Mouse (Mus musculus) neural tube, embryonic 13.5 days (tissue): ENCODE measurements around the gene Gm45618. TPM values are rescaled to one million over a fixed set of nuclear protein-coding genes. Genes with fewer than 3 reads are reported as not detected.
"Not testable (repeated sequence)": the region's sequence is repeated elsewhere in the genome, so short reads cannot be mapped to it uniquely, and the experiment has no call there.

Experiments
- ATAC-seq: fragments of 200-750 bp; cut with Nextera tagmentation; 2 replicates; pipeline ENCODE4 v1.8.0; 2017; ENCODE audit warnings: low read depth, mild to moderate bottlenecking, moderate TSS enrichment, moderate library complexity
- H3K27ac ChIP-seq: fragments of 300-500 bp; sonication (generic); replicated peaks from 2 replicates; pipeline ENCODE4 v1.5.1; 2015; ENCODE audit warnings: moderate library complexity, mild to moderate bottlenecking, inconsistent platforms
- H3K27me3 ChIP-seq: fragments of 300-500 bp; sonication (generic); 2 replicates; pipeline ENCODE4 v1.6.1; 2015; ENCODE audit warnings: mild to moderate bottlenecking, inconsistent platforms
- H3K36me3 ChIP-seq: fragments of 300-500 bp; sonication (generic); 2 replicates; pipeline ENCODE4 v1.6.1; 2015; ENCODE audit warnings: mild to moderate bottlenecking, inconsistent platforms
- H3K4me1 ChIP-seq: fragments of 300-500 bp; sonication (generic); replicated peaks from 2 replicates; pipeline ENCODE4 v1.6.1; 2015; ENCODE audit warnings: inconsistent platforms
- H3K4me2 ChIP-seq: fragments of 300-500 bp; sonication (generic); 2 replicates; pipeline ENCODE4 v1.6.1; 2015; ENCODE audit warnings: inconsistent platforms, mild to moderate bottlenecking, moderate library complexity
- H3K4me3 ChIP-seq: fragments of 300-500 bp; sonication (generic); 2 replicates; pipeline ENCODE4 v1.5.1; 2015; ENCODE audit warnings: mild to moderate bottlenecking, inconsistent platforms
- H3K9ac ChIP-seq: fragments of 300-500 bp; sonication (generic); 2 replicates; pipeline ENCODE4 v1.6.1; 2015; ENCODE audit warnings: moderate library complexity, mild to moderate bottlenecking, inconsistent platforms
- H3K9me3 ChIP-seq: fragments of 300-500 bp; sonication (generic); 2 replicates; pipeline ENCODE4 v1.6.1; 2016; ENCODE audit warnings: inconsistent platforms
- WGBS: fragments of 180-500 bp; shearing (Covaris S2); methylation state at CpG from one replicate; pipeline ENCODE4 v1.1.7; 2015; 5-methylcytosine and 5-hydroxymethylcytosine counted together
- polyA plus RNA-seq: library from polyadenylated mRNA; unstranded; fragments of >200 nt; fragmentation: Nextera tagmentation; extraction: Ambion mirVana; gene quantifications from 2 replicates; pipeline ENCODE4 v1.2.1, GENCODE M21; 2015

Gm45618 gene
- polyA plus RNA-seq, 1 experiment from 2014 or later = not detected

GRCm38 (mm10) chr7:142135934-142136333, 15.4 kb upstream of the Gm45618 start, which contains the start of gene Gm39115:
Gm39115 (minus strand) TSS chr7:142136034.
- H3K4me2 ChIP-seq, H3K9ac ChIP-seq, H3K4me3 ChIP-seq, H3K4me1 ChIP-seq, H3K27me3 ChIP-seq, H3K9me3 ChIP-seq, H3K27ac ChIP-seq, ATAC-seq, H3K36me3 ChIP-seq: not testable (repeated sequence)
- WGBS = 53% methylated on average over 2 of the region's 2 CpGs

GRCm38 (mm10) chr7:142134206-142134995, 13.9 kb upstream of the Gm45618 start:
- 62% methylated on average over 4 of the region's 4 CpGs for WGBS
- no peaks in the 10 kb centered on the region for H3K9me3 ChIP-seq
- no peak for ATAC-seq

GRCm38 (mm10) chr7:142128843-142129242, 8.3 kb upstream of the Gm45618 start:
- Histone ChIP-seq H3K4me3 (no peak overlapping the region), H3K27me3 (no peaks in the 10 kb centered on the region), H3K9me3 (no peaks in the 10 kb centered on the region), H3K4me2 (no peak overlapping the region), H3K36me3 (no peaks in the 10 kb centered on the region), H3K9ac (no peak overlapping the region), H3K27ac (no peak overlapping the region), H3K4me1 (no peaks in the 10 kb centered on the region)
- 65% methylated on average over 4 of the region's 4 CpGs for WGBS
- ATAC-seq = no peak

More at GRCm38 (mm10) chr7:142134206-142134995, 13.9 kb upstream of the Gm45618 start:
- Histone ChIP-seq H3K36me3 (no peaks in the 10 kb centered on the region), H3K27ac (no peak overlapping the region), H3K9ac (no peak overlapping the region), H3K4me2 (no peak overlapping the region), H3K27me3 (no peaks in the 10 kb centered on the region), H3K4me3 (no peak overlapping the region), H3K4me1 (no peaks in the 10 kb centered on the region)

- Histone ChIP-seq H3K4me3 (no peak overlapping the region), H3K9ac (no peak overlapping the region), H3K9me3 (no peaks in the 10 kb centered on the region), H3K27ac (no peak overlapping the region), H3K4me2 (no peak overlapping the region), H3K27me3 (no peaks in the 10 kb centered on the region), H3K36me3 (no peaks in the 10 kb centered on the region), H3K4me1 (no peaks in the 10 kb centered on the region)
- ATAC-seq = no peak
- 21% methylated on average over 5 of the region's 5 CpGs for WGBS
Measured at GRCm38 (mm10) chr7:142119632-142120031, 897 bp downstream of the Gm45618 start.

- Histone ChIP-seq H3K4me1 (no peaks in the 10 kb centered on the region), H3K27ac (no peak overlapping the region), H3K4me2 (no peak overlapping the region), H3K36me3 (no peaks in the 10 kb centered on the region), H3K4me3 (no peak overlapping the region), H3K9me3 (no peaks in the 10 kb centered on the region), H3K9ac (no peak overlapping the region), H3K27me3 (no peaks in the 10 kb centered on the region)
- ATAC-seq = no peak
- WGBS = 61% methylated on average over 5 of the region's 5 CpGs
Measured at GRCm38 (mm10) chr7:142104747-142105146, 15.8 kb downstream of the Gm45618 start.

- Histone ChIP-seq H3K27ac (no peak overlapping the region), H3K4me3 (no peak overlapping the region), H3K9me3 (no peaks in the 10 kb centered on the region), H3K4me1 (peaks cover 32% of the 10 kb centered on the region), H3K9ac (0 out of 2 replicates have a peak overlapping the region, but pooled peaks have one; percentile 31), H3K4me2 (peak overlapping the region; percentile 28), H3K36me3 (no peaks in the 10 kb centered on the region), H3K27me3 (peaks cover 14% of the 10 kb centered on the region)
- 10% methylated on average over 9 of the region's 9 CpGs for WGBS
- no peak for ATAC-seq
Measured at GRCm38 (mm10) chr7:142097776-142098175, 22.8 kb downstream of the Gm45618 start.

GRCm38 (mm10) chr7:142096701-142097100, 23.8 kb downstream of the Gm45618 start:
- no peaks in the 10 kb centered on the region for H3K9me3 ChIP-seq
- peaks cover 14% of the 10 kb centered on the region for H3K27me3 ChIP-seq
- H3K4me1 ChIP-seq = peaks cover 43% of the 10 kb centered on the region
- 0 out of 2 replicates have a peak overlapping the region, but pooled peaks have one; percentile 89 for H3K4me3 ChIP-seq
- 0 out of 2 replicates have a peak overlapping the region, but pooled peaks have one; percentile 22 for H3K9ac ChIP-seq
- WGBS = 76% methylated on average over 4 of the region's 4 CpGs
- H3K27ac ChIP-seq = no peak overlapping the region
- H3K36me3 ChIP-seq = no peaks in the 10 kb centered on the region
- H3K4me2 ChIP-seq = peak overlapping the region; percentile 85
- no peak for ATAC-seq

GRCm38 (mm10) chr7:142095183-142095931, 25.2 kb downstream of the Gm45618 start, which contains the start of gene Dusp8:
Dusp8 (minus strand) TSS chr7:142095843.
- Histone ChIP-seq H3K9me3 (no peaks in the 10 kb centered on the region), H3K27ac (peak within 1 kb of the TSS; percentile 96), H3K36me3 (no peaks in the 10 kb centered on the region), H3K4me2 (peak within 1 kb of the TSS; percentile 85), H3K9ac (peak within 1 kb of the TSS; percentile 99), H3K4me3 (peak within 1 kb of the TSS; percentile 89), H3K4me1 (peaks cover 56% of the 10 kb centered on the region), H3K27me3 (peaks cover 14% of the 10 kb centered on the region)
- WGBS = under 1% methylated on average over 62 of the region's 63 CpGs
- peak; percentile 79 for ATAC-seq

- Histone ChIP-seq H3K4me1 (peaks cover 64% of the 10 kb centered on the region), H3K9me3 (no peaks in the 10 kb centered on the region), H3K4me2 (peak overlapping the region; percentile 85), H3K4me3 (peak overlapping the region; percentile 89), H3K27me3 (peaks cover 14% of the 10 kb centered on the region), H3K27ac (peak overlapping the region; percentile 96), H3K36me3 (0 out of 2 replicates have a peak, but pooled peaks cover 3% of the 10 kb centered on the region), H3K9ac (peak overlapping the region; percentile 99)
- ATAC-seq = peak; percentile 25
- under 1% methylated on average over 87 of the region's 89 CpGs for WGBS
Measured at GRCm38 (mm10) chr7:142094301-142095143, 26.0 kb downstream of the Gm45618 start.

- H3K4me3 ChIP-seq = peak overlapping the region; percentile 89
- H3K9ac ChIP-seq = peak overlapping the region; percentile 99
- peak overlapping the region; percentile 85 for H3K4me2 ChIP-seq
- H3K27ac ChIP-seq = peak overlapping the region; percentile 96
- no peak for ATAC-seq
- H3K36me3 ChIP-seq = 0 out of 2 replicates have a peak, but pooled peaks cover 3% of the 10 kb centered on the region
- peaks cover 72% of the 10 kb centered on the region for H3K4me1 ChIP-seq
- H3K9me3 ChIP-seq = no peaks in the 10 kb centered on the region
- 21% methylated on average over 6 of the region's 6 CpGs for WGBS
- peaks cover 14% of the 10 kb centered on the region for H3K27me3 ChIP-seq
Measured at GRCm38 (mm10) chr7:142093696-142094240, 26.8 kb downstream of the Gm45618 start.

GRCm38 (mm10) chr7:142092991-142093390, 27.5 kb downstream of the Gm45618 start:
- peak overlapping the region; percentile 85 for H3K4me2 ChIP-seq

More at GRCm38 (mm10) chr7:142092991-142093390, 27.5 kb downstream of the Gm45618 start:
- peaks cover 14% of the 10 kb centered on the region for H3K27me3 ChIP-seq
- H3K9me3 ChIP-seq = no peaks in the 10 kb centered on the region
- no peak for ATAC-seq
- H3K36me3 ChIP-seq = peaks cover 8% of the 10 kb centered on the region
- 25% methylated on average over 1 of the region's 1 CpGs for WGBS
- peak overlapping the region; percentile 96 for H3K27ac ChIP-seq
- H3K4me1 ChIP-seq = peaks cover 80% of the 10 kb centered on the region
- H3K4me3 ChIP-seq = peak overlapping the region; percentile 89
- peak overlapping the region; percentile 99 for H3K9ac ChIP-seq
